Mouse (Mus musculus): Measurements from ENCODE around the gene Olfr157. TPM values are rescaled to one million over a fixed set of nuclear protein-coding genes. Genes with fewer than 3 reads are reported as not detected.

The Olfr157 gene
- polyA plus RNA-seq (2015; fragmentation: Nextera tagmentation; extraction: Ambion mirVana): not detected in 2 replicates

DNA sequence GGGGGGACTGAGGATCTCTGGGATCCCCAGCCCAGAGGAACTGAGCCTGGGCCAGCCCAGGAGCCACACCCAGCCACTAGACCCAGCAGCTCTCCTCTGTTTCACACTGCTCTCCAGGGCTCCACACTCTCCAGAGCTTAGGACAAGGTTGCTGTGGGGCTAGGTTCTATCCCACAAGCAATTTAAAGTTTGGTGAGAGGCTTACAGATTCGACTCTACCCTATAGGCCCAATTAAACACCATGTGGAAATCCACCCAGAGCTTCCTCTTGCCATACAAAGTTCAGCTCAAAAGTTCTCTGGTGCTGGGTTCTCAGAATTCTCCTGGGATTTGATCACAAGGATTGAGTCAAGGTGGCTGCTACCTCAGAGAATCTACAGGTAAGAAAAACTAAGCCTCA, at the start of gene Olfr157:
Olfr157 (minus strand) TSS at position 101 of the 400 bp plus-strand sequence.
- Histone ChIP-seq H3K27ac (replicated peaks) (no peak within 1 kb of the TSS), H3K4me3 (no peak within 1 kb of the TSS), H3K27me3 (no peaks in the 10 kb centered on the region), H3K4me1 (replicated peaks) (no peaks in the 10 kb centered on the region), H3K9ac (no peak within 1 kb of the TSS), H3K4me2 (no peak within 1 kb of the TSS), H3K36me3 (no peaks in the 10 kb centered on the region), H3K9me3 (no peaks in the 10 kb centered on the region)
- 58% methylated on average over 1 of the region's 1 CpGs for WGBS
- no peak for ATAC-seq (ENCODE audit: low FRiP score, low read depth)

DNA sequence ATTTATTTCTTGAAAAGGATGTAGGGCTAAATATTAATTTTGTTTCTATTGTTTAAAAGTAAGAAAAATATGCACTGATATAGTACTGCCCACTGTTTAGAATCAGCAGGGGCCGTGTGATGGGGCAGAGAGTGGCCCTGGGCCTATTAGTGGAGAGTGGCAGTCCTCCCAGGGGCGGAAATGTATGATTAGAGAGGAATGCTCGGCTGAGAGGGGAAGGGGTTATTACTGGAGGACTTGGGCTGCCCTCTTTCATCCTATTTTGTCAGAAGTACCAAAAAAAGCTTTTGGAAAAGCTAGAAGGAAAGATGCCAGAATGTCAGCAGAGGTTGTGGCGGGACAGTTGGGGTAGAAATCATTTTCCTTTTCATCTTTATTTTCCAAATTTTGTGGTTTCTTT, 44.2 kb upstream of the Olfr157 start:
- 45% methylated on average over 4 of the region's 4 CpGs for WGBS
- Histone ChIP-seq H3K27ac (replicated peaks) (no peak overlapping the region), H3K9me3 (no peaks in the 10 kb centered on the region), H3K9ac (no peak overlapping the region), H3K36me3 (no peaks in the 10 kb centered on the region), H3K27me3 (no peaks in the 10 kb centered on the region), H3K4me2 (no peak overlapping the region), H3K4me3 (no peak overlapping the region), H3K4me1 (replicated peaks) (peaks cover 12% of the 10 kb centered on the region; the same call in 1 of the 2 replicates)
- ATAC-seq (ENCODE audit: low FRiP score, low read depth): no peak

DNA sequence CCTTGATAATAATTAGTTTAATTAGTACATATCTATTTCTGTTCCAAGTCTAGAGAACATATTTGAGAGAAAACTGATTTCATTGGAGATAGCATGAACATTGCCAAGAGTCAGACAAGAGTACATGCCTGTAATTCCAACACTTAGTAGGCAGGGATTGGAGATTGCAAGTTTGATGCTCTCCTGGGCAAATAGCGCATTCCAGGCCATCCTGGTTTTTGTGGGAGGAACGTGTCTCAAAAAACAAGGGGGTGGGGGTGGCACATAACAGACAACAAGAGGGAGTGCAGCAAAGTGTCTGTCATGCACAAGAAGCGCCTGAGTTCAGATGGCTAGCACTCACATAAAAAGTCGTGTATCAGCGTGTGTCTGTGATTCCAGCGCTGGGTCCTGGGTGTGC, 39.6 kb upstream of the Olfr157 start:
- H3K36me3 ChIP-seq: no peaks in the 10 kb centered on the region
- WGBS: 74% methylated on average over 6 of the region's 6 CpGs
- no peaks in the 10 kb centered on the region for H3K9me3 ChIP-seq
- ATAC-seq (ENCODE audit: low FRiP score, low read depth): no peak
- H3K4me3 ChIP-seq: no peak overlapping the region
- H3K9ac ChIP-seq: no peak overlapping the region
- no peaks in the 10 kb centered on the region for H3K27me3 ChIP-seq
- H3K4me2 ChIP-seq: no peak overlapping the region
- peaks cover 36% of the 10 kb centered on the region for H3K4me1 ChIP-seq (replicated peaks)
- no peak overlapping the region for H3K27ac ChIP-seq (replicated peaks)

DNA sequence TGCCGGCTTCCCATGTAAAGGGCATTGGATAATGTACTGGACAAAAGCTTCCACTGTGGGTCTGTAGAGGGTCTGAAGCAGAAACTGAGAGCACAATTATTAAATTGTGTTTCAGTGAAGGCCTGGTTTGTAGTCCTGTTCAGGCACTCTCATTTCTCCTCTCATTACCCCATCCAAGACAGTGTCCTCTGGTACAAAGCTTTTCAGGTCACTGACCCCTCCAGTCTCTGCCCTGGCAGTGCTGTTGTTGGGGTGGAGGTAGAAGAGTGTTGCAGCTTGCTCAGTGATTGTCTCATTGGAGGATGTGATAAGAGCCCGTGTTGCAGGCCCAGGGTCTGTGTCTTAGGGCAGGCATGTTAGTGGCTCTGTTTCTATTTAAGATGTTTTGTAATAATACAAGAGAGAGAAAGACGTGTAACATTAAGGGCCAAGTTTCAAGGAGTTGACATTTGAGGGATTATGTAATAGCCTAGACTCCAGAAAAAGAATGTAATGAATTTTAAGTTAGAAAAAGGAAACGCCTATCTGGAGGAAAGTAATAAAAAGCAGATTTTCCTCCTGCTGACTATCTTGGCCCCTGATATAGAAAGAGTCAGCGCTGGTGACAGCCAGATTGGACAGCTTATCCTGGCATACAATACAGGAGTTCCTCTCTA, 38.2 kb upstream of the Olfr157 start:
- Histone ChIP-seq H3K4me3 (no peak overlapping the region), H3K4me2 (no peak overlapping the region), H3K9me3 (no peaks in the 10 kb centered on the region), H3K27me3 (no peaks in the 10 kb centered on the region), H3K9ac (no peak overlapping the region), H3K4me1 (replicated peaks) (peaks cover 29% of the 10 kb centered on the region), H3K27ac (replicated peaks) (no peak overlapping the region), H3K36me3 (no peaks in the 10 kb centered on the region)
- no peak for ATAC-seq (ENCODE audit: low FRiP score, low read depth)
- 51% methylated on average over 5 of the region's 5 CpGs for WGBS

DNA sequence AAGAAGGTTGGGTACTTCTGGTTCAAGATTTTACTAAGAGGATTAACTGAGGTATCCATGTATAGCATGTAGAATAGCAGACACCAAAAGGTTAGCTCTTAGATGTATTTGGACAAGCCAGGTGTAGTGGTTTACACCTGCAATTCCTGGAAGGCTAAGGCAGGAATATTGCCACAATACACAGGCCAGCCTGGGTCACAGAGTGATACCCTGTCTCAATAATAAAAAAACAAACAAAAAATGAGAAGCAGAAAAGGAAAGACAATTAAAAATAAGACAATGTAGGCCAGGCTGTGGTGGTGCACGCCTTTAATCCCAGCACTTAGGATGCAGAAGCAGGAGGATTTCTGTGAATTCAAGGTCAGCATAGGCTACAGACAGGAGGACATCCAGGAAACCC, 37.2 kb upstream of the Olfr157 start:
- Histone ChIP-seq H3K4me3 (no peak overlapping the region), H3K4me1 (replicated peaks) (peaks cover 29% of the 10 kb centered on the region), H3K4me2 (no peak overlapping the region), H3K9ac (no peak overlapping the region), H3K36me3 (no peaks in the 10 kb centered on the region), H3K27me3 (no peaks in the 10 kb centered on the region), H3K27ac (replicated peaks) (no peak overlapping the region), H3K9me3 (no peaks in the 10 kb centered on the region)
- no peak for ATAC-seq (ENCODE audit: low FRiP score, low read depth)
- 95% methylated on average over 1 of the region's 1 CpGs for WGBS

DNA sequence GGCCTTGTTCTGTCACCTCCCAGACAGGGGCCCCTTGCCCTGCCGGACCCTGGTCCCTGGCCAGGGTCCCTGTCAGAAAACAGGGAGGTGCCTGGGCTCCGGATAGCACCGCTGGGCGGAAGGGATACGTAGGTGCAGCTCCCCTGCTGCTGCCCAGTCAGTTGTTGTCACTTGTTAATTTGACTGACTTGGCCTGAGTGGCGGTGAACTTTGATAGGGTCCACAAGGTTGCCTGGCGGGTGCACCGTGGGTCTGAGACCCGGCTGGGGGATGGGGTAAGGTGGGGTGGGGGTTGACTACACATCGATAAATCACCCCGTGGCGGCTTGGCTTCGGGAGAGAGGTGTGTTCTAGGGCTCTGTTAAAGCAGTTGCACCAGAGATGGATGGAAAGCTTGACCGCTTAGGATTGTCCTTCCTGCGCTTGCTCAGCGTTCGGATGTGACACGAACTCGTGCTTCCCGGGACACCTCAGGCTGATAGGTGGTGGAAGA, 36.0 kb upstream of the Olfr157 start:
- Histone ChIP-seq H3K4me3 (peak overlapping the region; percentile 99), H3K9me3 (no peaks in the 10 kb centered on the region), H3K4me2 (peak overlapping the region; percentile 80), H3K9ac (peak overlapping the region; percentile 84), H3K27me3 (no peaks in the 10 kb centered on the region), H3K27ac (replicated peaks) (peak overlapping the region; percentile 81), H3K36me3 (no peaks in the 10 kb centered on the region), H3K4me1 (replicated peaks) (peaks cover 29% of the 10 kb centered on the region)
- peak; percentile 47 for ATAC-seq (ENCODE audit: low FRiP score, low read depth)
- under 1% methylated on average over 20 of the region's 20 CpGs for WGBS

DNA sequence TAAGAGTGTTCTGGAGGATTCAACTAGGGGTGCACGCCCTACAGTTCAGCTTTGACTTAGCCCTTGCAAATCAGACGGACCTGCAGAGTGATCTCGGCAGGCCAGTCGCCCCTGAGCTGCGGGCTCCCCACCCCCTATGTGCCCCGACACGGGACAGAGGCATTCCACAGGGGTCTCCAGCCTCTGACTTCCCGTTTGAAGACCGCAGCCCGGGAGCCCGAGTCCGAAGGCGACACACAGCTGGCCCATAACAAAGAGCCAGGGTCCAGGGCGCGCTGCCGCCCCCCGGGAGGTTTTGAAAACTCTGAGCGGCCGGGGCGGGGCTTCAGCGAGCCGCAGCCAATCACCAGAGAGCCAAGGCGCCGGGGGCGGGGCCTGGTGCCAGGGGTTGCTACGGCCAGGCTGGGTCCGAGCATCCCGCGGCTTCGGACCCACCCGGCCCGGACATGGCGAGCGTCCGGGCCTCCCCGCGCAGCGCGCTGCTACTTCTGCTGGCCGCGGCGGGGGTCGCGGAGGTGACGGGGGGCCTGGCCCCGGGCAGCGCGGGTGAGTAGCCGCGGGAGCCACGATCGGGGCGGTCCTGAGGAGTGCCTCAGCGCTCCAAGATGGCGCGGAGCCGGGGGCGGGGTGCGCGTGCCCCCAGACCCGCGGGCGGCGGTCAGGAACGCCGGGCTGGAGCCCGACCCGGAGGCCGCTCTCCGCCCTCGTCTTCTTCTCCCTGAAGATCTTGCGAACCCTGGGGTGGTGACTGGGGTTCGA, 35.3 kb upstream of the Olfr157 start, which contains the start of gene Reck:
Reck (plus strand) TSS at position 371 of the 759 bp plus-strand sequence.
- H3K9me3 ChIP-seq: no peaks in the 10 kb centered on the region
- ATAC-seq (ENCODE audit: low FRiP score, low read depth): peak; percentile 96
- H3K9ac ChIP-seq: peak within 1 kb of the TSS; percentile 84
- H3K36me3 ChIP-seq: no peaks in the 10 kb centered on the region
- WGBS: under 1% methylated on average over 68 of the region's 73 CpGs
- peak within 1 kb of the TSS; percentile 81 for H3K27ac ChIP-seq (replicated peaks)
- H3K4me3 ChIP-seq: peak within 1 kb of the TSS; percentile 99
- peak within 1 kb of the TSS; percentile 80 for H3K4me2 ChIP-seq
- H3K27me3 ChIP-seq: no peaks in the 10 kb centered on the region
- peaks cover 29% of the 10 kb centered on the region for H3K4me1 ChIP-seq (replicated peaks)

DNA sequence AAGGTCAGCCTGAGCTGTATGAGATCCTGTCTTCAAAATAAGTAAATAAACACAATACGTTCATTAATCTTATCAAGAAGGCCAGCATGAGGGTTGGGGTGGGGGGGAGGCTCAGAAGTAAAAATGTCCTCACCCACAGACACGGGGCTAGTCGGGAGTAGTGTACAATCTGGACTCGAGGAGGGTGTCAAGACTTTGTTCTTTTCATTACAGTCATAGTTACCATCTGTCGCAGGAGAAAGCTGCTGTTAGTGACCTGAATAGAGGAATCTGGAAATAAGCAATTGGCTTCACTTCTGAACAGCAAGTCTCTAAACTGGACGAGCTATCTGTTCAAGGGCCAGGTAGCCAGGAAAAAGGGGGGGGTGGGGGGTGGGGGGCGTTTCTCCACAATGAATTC, 34.5 kb upstream of the Olfr157 start:
- 47% methylated on average over 7 of the region's 7 CpGs for WGBS
- ATAC-seq (ENCODE audit: low FRiP score, low read depth): no peak
- Histone ChIP-seq H3K27ac (replicated peaks) (no peak overlapping the region), H3K9ac (peak overlapping the region; percentile 84; the same call in 1 of the 2 replicates), H3K4me1 (replicated peaks) (peaks cover 29% of the 10 kb centered on the region), H3K36me3 (no peaks in the 10 kb centered on the region), H3K9me3 (no peaks in the 10 kb centered on the region), H3K4me3 (peak overlapping the region; percentile 99), H3K27me3 (no peaks in the 10 kb centered on the region), H3K4me2 (peak overlapping the region; percentile 80)

DNA sequence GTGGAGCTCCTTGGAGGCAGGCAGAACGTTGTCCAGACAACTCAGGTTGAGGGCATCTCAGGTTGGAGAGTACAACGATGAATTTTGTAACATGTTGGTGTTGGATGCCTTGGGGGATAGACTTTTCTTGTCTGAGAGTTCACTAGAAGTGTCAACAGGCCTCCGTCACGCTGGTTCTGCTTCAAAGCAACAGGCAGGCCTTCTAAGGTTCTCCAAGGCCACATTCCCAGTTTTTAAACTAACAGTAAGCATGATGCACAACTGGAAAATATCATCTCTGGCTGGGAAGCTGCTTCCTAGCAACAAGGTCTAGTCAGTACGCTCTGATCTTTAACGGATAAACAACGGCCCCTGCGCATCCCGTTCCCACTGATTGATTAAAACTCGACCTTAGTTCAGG, 29.8 kb upstream of the Olfr157 start:
- H3K4me2 ChIP-seq: no peak overlapping the region

DNA sequence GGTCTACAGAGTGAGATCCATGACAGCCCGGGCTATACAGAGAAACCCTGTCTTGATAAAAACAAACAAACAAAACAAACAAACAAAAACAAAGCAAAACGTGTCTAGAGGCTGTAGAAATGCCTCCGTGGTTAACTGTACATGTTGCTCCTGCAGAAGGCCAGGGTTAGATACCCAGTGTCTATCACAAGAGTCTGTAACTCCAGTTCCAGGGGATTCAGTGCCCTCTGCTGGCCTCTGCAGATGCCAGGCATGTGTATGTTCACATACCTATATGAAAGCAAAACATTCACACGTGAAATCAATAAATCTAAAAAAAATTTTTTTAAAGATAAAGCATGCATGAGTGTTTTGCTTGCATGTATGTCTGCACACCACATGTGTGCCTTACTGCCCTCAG, 23.3 kb upstream of the Olfr157 start:
- 69% methylated on average over 4 of the region's 4 CpGs for WGBS

More for the DNA sequence above, 29.8 kb upstream of the Olfr157 start:
- Histone ChIP-seq H3K9ac (no peak overlapping the region), H3K4me3 (no peak overlapping the region), H3K36me3 (no peaks in the 10 kb centered on the region), H3K9me3 (no peaks in the 10 kb centered on the region), H3K27me3 (no peaks in the 10 kb centered on the region), H3K27ac (replicated peaks) (no peak overlapping the region), H3K4me1 (replicated peaks) (peaks cover 5% of the 10 kb centered on the region)
- ATAC-seq (ENCODE audit: low FRiP score, low read depth): no peak
- 89% methylated on average over 10 of the region's 10 CpGs for WGBS

DNA sequence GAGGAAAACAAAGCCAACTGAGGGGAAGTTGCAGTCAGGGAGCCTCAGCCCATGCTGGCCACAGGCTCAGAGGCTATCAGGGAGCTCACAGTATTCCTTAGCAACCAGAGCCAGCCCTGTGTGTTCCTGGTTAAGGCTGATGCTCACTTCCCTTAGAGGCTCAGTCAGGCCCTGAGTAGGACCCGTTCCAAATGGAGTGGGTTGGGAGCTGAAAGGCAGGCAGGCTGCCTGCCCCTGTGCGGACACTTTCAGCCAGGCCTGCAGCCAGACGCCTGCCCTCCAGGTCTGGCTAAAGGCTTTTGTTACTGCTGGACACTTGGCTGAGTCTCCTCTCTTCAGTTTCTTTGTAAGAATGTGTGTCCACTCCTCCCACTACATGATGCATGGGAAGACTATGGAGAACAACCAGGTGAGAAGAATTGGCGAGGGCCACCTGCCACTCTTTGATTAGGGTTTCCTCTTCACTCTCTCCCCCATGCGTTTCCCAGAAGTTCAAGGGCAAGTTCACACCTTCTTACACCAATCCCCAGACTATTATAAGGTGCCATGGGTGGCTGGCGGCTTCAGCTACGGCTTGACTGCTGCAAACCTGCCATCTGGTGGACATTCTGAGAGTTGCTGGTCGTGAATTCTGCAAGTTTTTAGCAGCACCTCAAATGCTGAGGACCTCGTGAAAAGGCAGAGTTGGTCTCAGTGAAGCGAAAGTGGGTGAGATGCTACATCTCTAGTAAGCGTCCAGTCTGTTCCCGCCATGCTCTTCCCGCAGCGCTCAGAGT, 20.9 kb upstream of the Olfr157 start:
- 16% methylated on average over 14 of the region's 14 CpGs for WGBS
- H3K4me3 ChIP-seq: no peak overlapping the region
- no peaks in the 10 kb centered on the region for H3K36me3 ChIP-seq
- H3K9me3 ChIP-seq: no peaks in the 10 kb centered on the region
- no peak overlapping the region for H3K27ac ChIP-seq (replicated peaks)
- peaks cover 6% of the 10 kb centered on the region for H3K4me1 ChIP-seq (replicated peaks)
- no peaks in the 10 kb centered on the region for H3K27me3 ChIP-seq
- no peak overlapping the region for H3K9ac ChIP-seq
- H3K4me2 ChIP-seq: no peak overlapping the region
- ATAC-seq (ENCODE audit: low FRiP score, low read depth): peak; percentile 65; the same call in 1 of the 2 replicates

More for the DNA sequence above, 23.3 kb upstream of the Olfr157 start:
- Histone ChIP-seq H3K27ac (replicated peaks) (no peak overlapping the region), H3K27me3 (no peaks in the 10 kb centered on the region), H3K36me3 (no peaks in the 10 kb centered on the region), H3K4me2 (no peak overlapping the region), H3K9ac (no peak overlapping the region), H3K4me1 (replicated peaks) (peaks cover 6% of the 10 kb centered on the region), H3K4me3 (no peak overlapping the region), H3K9me3 (no peaks in the 10 kb centered on the region)
- ATAC-seq (ENCODE audit: low FRiP score, low read depth): no peak

DNA sequence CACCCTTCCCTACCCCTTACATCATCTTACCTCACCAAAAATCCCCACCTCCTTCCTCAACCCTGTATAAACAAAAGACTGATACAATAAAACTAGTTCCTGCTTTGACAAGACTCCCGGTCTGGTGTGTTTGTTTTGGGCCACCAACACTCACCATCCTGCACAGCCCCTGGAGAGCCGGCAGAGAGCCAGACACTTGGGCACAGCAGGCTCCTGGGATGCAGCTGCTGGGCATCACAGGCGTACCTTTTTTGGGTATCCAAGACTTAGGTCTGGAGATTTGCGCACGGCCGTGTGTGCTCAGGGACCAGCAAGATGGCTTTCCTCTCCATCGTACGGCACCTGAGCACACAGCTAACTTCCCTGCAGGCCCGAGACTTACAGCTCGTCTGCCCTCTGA, 19.9 kb upstream of the Olfr157 start:
- ATAC-seq (ENCODE audit: low FRiP score, low read depth): no peak
- Histone ChIP-seq H3K36me3 (no peaks in the 10 kb centered on the region), H3K4me2 (no peak overlapping the region), H3K4me3 (no peak overlapping the region), H3K9me3 (no peaks in the 10 kb centered on the region), H3K27me3 (no peaks in the 10 kb centered on the region), H3K27ac (replicated peaks) (no peak overlapping the region), H3K9ac (no peak overlapping the region), H3K4me1 (replicated peaks) (peaks cover 6% of the 10 kb centered on the region)
- WGBS: 81% methylated on average over 10 of the region's 10 CpGs

Data from hindbrain, embryonic 15.5 days (tissue).